Mouse (Mus musculus) mesoderm, embryonic 11.5 days (tissue): ENCODE data around the gene Zfp536.

ENCODE experiments used
- DNase-seq: peaks from one replicate; pipeline ENCODE4 v3.0.0-alpha.2; 2012; ENCODE audit warnings: low read depth, low spot score

Zfp536 gene

GRCm38 (mm10) chr7:37556811-37557210 is 216.6 kb downstream of the Zfp536 start:
- DNase-seq, result no peak

GRCm38 (mm10) chr7:37554405-37554804 is 219.0 kb downstream of the Zfp536 start:
- no peak for DNase-seq

- DNase-seq, result no peak
Measured at GRCm38 (mm10) chr7:37553646-37554045, 219.8 kb downstream of the Zfp536 start.

- no peak for DNase-seq
Measured at GRCm38 (mm10) chr7:37552384-37552783, 221.1 kb downstream of the Zfp536 start.

GRCm38 (mm10) chr7:37548805-37549204 is 224.6 kb downstream of the Zfp536 start:
- DNase-seq, result no peak

GRCm38 (mm10) chr7:37544011-37544410 is 229.4 kb downstream of the Zfp536 start:
- peak; percentile 37 for DNase-seq

GRCm38 (mm10) chr7:37542951-37543350 is 230.5 kb downstream of the Zfp536 start:
- DNase-seq, result no peak

- no peak for DNase-seq
Measured at GRCm38 (mm10) chr7:37531166-37531565, 242.3 kb downstream of the Zfp536 start.

GRCm38 (mm10) chr7:37528311-37528710 is 245.1 kb downstream of the Zfp536 start:
- no peak for DNase-seq

GRCm38 (mm10) chr7:37527890-37528289 is 245.6 kb downstream of the Zfp536 start:
- DNase-seq, result no peak

GRCm38 (mm10) chr7:37521407-37521806 is 252.0 kb downstream of the Zfp536 start:
- no peak for DNase-seq

- no peak for DNase-seq
Measured at GRCm38 (mm10) chr7:37510933-37511675, 262.3 kb downstream of the Zfp536 start.

GRCm38 (mm10) chr7:37509700-37510099 is 263.7 kb downstream of the Zfp536 start:
- DNase-seq, result no peak

- DNase-seq, result no peak
Measured at GRCm38 (mm10) chr7:37505548-37505947, 267.9 kb downstream of the Zfp536 start.

- DNase-seq, result no peak
Measured at GRCm38 (mm10) chr7:37505096-37505495, 268.3 kb downstream of the Zfp536 start.

GRCm38 (mm10) chr7:37498881-37499280 is 274.6 kb downstream of the Zfp536 start:
- DNase-seq, result no peak

- no peak for DNase-seq
Measured at GRCm38 (mm10) chr7:37496491-37496890, 276.9 kb downstream of the Zfp536 start.

- DNase-seq, result no peak
Measured at GRCm38 (mm10) chr7:37490312-37490711, 283.1 kb downstream of the Zfp536 start.

GRCm38 (mm10) chr7:37484946-37485345 is 288.5 kb downstream of the Zfp536 start:
- DNase-seq, result no peak

GRCm38 (mm10) chr7:37482564-37482963 is 290.9 kb downstream of the Zfp536 start:
- DNase-seq, result no peak

GRCm38 (mm10) chr7:37481165-37481564 is 292.3 kb downstream of the Zfp536 start:
- no peak for DNase-seq

- no peak for DNase-seq
Measured at GRCm38 (mm10) chr7:37477309-37477708, 296.1 kb downstream of the Zfp536 start.

- DNase-seq, result no peak
Measured at GRCm38 (mm10) chr7:37475485-37475884, 298.0 kb downstream of the Zfp536 start.

GRCm38 (mm10) chr7:37474284-37474683 is 299.2 kb downstream of the Zfp536 start:
- DNase-seq, result no peak
